Mouse (Mus musculus) brain, embryonic 14.5 days (tissue): ENCODE data around the gene Spry1.

Experiments
- CTCF ChIP-seq: fragments of 200-500 bp; IDR thresholded peaks from 2 replicates; pipeline ENCODE4 v1.5.1; 2012; ENCODE audit warnings: inconsistent platforms, mild to moderate bottlenecking, moderate library complexity, borderline replicate concordance; ENCODE audit not compliant: insufficient read depth, insufficient read length; ENCODE audit errors: extremely low read depth
- POLR2A ChIP-seq: fragments of 200-500 bp; IDR thresholded peaks from 2 replicates; pipeline ENCODE4 v1.6.1; 2012; ENCODE audit warnings: mild to moderate bottlenecking, inconsistent platforms, borderline replicate concordance; ENCODE audit not compliant: poor library complexity, insufficient read depth, insufficient read length, severe bottlenecking; ENCODE audit errors: extremely low read depth

GRCm38 (mm10) chr3:37653935-37654729 is 14.4 kb downstream of the Spry1 start:
- no peak for TF ChIP-seq CTCF
- no peak for TF ChIP-seq POLR2A
